Mouse (Mus musculus): Measurements from ENCODE around the gene Bpifa1. TPM values are rescaled to one million over a fixed set of nuclear protein-coding genes. Genes with fewer than 3 reads are reported as not detected.

Bpifa1 gene
- not detected in 2 replicates for polyA plus RNA-seq (2014; fragmentation: Nextera tagmentation; extraction: Ambion mirVana)

GRCm38 (mm10) chr2:154142580-154142979 lies at the start of gene Bpifa1:
TSS of gene Bpifa1 (plus strand) at chr2:154142880.
- H3K4me1 ChIP-seq (replicated peaks; ENCODE audit: control insufficient read depth, insufficient read depth, low read length), result no peaks in the 10 kb centered on the region
- ATAC-seq (ENCODE audit: low FRiP score), result no peak
- WGBS, result 83% methylated on average over 4 of the region's 4 CpGs
- no peak for DNase-seq (ENCODE audit: low spot score)
- H3K9me3 ChIP-seq (ENCODE audit: control insufficient read depth, low read length), result no peaks in the 10 kb centered on the region
- H3K36me3 ChIP-seq (replicated peaks; ENCODE audit: control insufficient read depth, insufficient read depth), result no peaks in the 10 kb centered on the region
- H3K27ac ChIP-seq, result no peak within 1 kb of the TSS
- H3K4me2 ChIP-seq (replicated peaks), result no peak within 1 kb of the TSS
- no peak within 1 kb of the TSS for H3K9ac ChIP-seq
- H3K4me3 ChIP-seq (replicated peaks; ENCODE audit: low read length), result no peak within 1 kb of the TSS
- no peaks in the 10 kb centered on the region for H3K27me3 ChIP-seq (ENCODE audit: control insufficient read depth, insufficient read depth, low read length)

- ATAC-seq (ENCODE audit: low FRiP score) (no peak), DNase-seq (ENCODE audit: low spot score) (no peak)
- H3K4me2 ChIP-seq (replicated peaks), result no peak overlapping the region
- H3K9ac ChIP-seq, result no peak overlapping the region
- H3K27ac ChIP-seq, result no peak overlapping the region
- H3K4me3 ChIP-seq (replicated peaks; ENCODE audit: low read length), result no peak overlapping the region
- no peaks in the 10 kb centered on the region for H3K27me3 ChIP-seq (ENCODE audit: control insufficient read depth, insufficient read depth, low read length)
- H3K4me1 ChIP-seq (replicated peaks; ENCODE audit: control insufficient read depth, insufficient read depth, low read length), result no peaks in the 10 kb centered on the region
- H3K36me3 ChIP-seq (replicated peaks; ENCODE audit: control insufficient read depth, insufficient read depth), result no peaks in the 10 kb centered on the region
- no peaks in the 10 kb centered on the region for H3K9me3 ChIP-seq (ENCODE audit: control insufficient read depth, low read length)
- WGBS, result 47% methylated on average over 1 of the region's 1 CpGs
Measured at GRCm38 (mm10) chr2:154097734-154098133, 44.9 kb upstream of the Bpifa1 start.

- Histone ChIP-seq H3K4me2 (replicated peaks) (no peak overlapping the region), H3K9me3 (ENCODE audit: control insufficient read depth, low read length) (no peaks in the 10 kb centered on the region), H3K36me3 (replicated peaks; ENCODE audit: control insufficient read depth, insufficient read depth) (no peaks in the 10 kb centered on the region), H3K27ac (no peak overlapping the region), H3K9ac (no peak overlapping the region), H3K27me3 (ENCODE audit: control insufficient read depth, insufficient read depth, low read length) (no peaks in the 10 kb centered on the region), H3K4me3 (replicated peaks; ENCODE audit: low read length) (no peak overlapping the region), H3K4me1 (replicated peaks; ENCODE audit: control insufficient read depth, insufficient read depth, low read length) (no peaks in the 10 kb centered on the region)
- 94% methylated on average over 3 of the region's 3 CpGs for WGBS
- DNase-seq (ENCODE audit: low spot score) (no peak), ATAC-seq (ENCODE audit: low FRiP score) (no peak)
Measured at GRCm38 (mm10) chr2:154117381-154117780, 25.3 kb upstream of the Bpifa1 start.

GRCm38 (mm10) chr2:154130120-154130519 lies 12.6 kb upstream of the Bpifa1 start, which contains the start of gene Bpifa3:
TSS of gene Bpifa3 (plus strand) at chr2:154130336.
- no peaks in the 10 kb centered on the region for H3K9me3 ChIP-seq (ENCODE audit: control insufficient read depth, low read length)
- no peaks in the 10 kb centered on the region for H3K36me3 ChIP-seq (replicated peaks; ENCODE audit: control insufficient read depth, insufficient read depth)
- no peak within 1 kb of the TSS for H3K9ac ChIP-seq
- H3K27ac ChIP-seq, result no peak within 1 kb of the TSS
- no peaks in the 10 kb centered on the region for H3K27me3 ChIP-seq (ENCODE audit: control insufficient read depth, insufficient read depth, low read length)
- no peak within 1 kb of the TSS for H3K4me3 ChIP-seq (replicated peaks; ENCODE audit: low read length)
- WGBS, result 56% methylated on average over 2 of the region's 2 CpGs
- ATAC-seq (ENCODE audit: low FRiP score) (no peak), DNase-seq (ENCODE audit: low spot score) (no peak)
- no peak within 1 kb of the TSS for H3K4me2 ChIP-seq (replicated peaks)
- no peaks in the 10 kb centered on the region for H3K4me1 ChIP-seq (replicated peaks; ENCODE audit: control insufficient read depth, insufficient read depth, low read length)

DNA sequence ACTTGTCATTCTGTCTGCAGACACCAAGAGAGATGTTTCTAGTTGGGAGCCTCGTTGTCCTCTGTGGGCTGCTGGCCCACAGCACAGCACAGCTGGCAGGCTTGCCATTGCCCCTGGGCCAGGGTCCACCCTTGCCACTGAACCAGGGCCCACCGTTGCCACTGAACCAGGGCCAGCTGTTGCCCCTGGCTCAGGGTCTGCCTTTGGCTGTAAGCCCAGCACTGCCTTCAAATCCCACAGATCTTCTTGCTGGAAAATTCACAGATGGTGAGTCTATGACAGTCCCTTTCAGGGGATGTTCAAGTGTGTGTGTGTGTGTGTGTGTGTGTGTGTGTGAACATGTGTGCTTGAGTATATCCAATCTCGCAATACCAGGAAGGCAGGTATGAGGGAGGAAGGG lies 1.1 kb downstream of the Bpifa1 start:
- DNase-seq (ENCODE audit: low spot score) (peak; percentile 47), ATAC-seq (ENCODE audit: low FRiP score) (no peak)
- H3K36me3 ChIP-seq (replicated peaks; ENCODE audit: control insufficient read depth, insufficient read depth), result no peaks in the 10 kb centered on the region
- no peak overlapping the region for H3K4me2 ChIP-seq (replicated peaks)
- no peaks in the 10 kb centered on the region for H3K27me3 ChIP-seq (ENCODE audit: control insufficient read depth, insufficient read depth, low read length)
- no peak overlapping the region for H3K4me3 ChIP-seq (replicated peaks; ENCODE audit: low read length)
- H3K9ac ChIP-seq, result no peak overlapping the region
- 64% methylated on average over 3 of the region's 3 CpGs for WGBS
- H3K9me3 ChIP-seq (ENCODE audit: control insufficient read depth, low read length), result no peaks in the 10 kb centered on the region
- H3K27ac ChIP-seq, result no peak overlapping the region
- no peaks in the 10 kb centered on the region for H3K4me1 ChIP-seq (replicated peaks; ENCODE audit: control insufficient read depth, insufficient read depth, low read length)

DNA sequence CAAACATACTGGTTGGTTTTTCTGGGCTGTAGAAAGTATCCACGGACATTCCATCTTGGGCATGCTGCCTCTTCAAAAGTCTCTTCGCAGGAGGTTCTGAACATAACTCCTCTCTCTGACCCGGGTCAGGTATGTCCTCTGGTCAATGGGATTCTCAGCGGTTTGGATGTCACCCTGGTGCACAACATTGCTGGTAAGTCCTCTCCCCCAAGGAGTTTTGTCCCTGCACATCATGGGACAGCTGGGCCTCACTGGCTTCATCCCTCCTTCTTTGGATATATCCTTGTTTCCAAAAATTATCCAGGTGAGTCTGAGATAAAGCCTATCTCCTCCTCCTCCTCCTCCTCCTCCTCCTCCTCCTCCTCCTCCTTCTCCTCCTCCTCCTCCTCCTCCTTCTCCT lies 4.8 kb downstream of the Bpifa1 start:
- DNase-seq (ENCODE audit: low spot score), result no peak
- ATAC-seq (ENCODE audit: low FRiP score), result no peak
- Histone ChIP-seq H3K4me2 (replicated peaks) (no peak overlapping the region), H3K4me1 (replicated peaks; ENCODE audit: control insufficient read depth, insufficient read depth, low read length) (no peaks in the 10 kb centered on the region), H3K27me3 (ENCODE audit: control insufficient read depth, insufficient read depth, low read length) (no peaks in the 10 kb centered on the region), H3K9me3 (ENCODE audit: control insufficient read depth, low read length) (no peaks in the 10 kb centered on the region), H3K4me3 (replicated peaks; ENCODE audit: low read length) (no peak overlapping the region), H3K27ac (no peak overlapping the region), H3K36me3 (replicated peaks; ENCODE audit: control insufficient read depth, insufficient read depth) (no peaks in the 10 kb centered on the region), H3K9ac (no peak overlapping the region)
- 79% methylated on average over 4 of the region's 4 CpGs for WGBS

DNA sequence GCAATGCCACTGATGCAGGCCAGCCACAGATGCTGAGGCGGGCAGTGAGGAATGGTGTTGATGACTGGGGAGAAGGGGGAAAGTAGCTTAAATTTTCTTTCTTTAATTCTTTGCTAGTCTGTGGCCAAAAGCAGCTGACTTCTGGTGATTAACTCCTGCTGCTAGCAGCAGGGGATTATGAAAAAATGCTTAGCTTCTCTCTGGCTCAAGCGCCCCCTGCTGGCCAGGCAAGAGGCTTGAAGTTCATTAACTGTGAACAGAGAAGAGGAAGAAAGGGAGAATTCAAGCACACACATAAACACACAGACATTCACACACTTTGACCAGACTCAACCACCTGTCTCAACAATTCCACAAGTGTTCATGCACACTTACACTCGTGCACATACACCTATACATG lies 15.8 kb downstream of the Bpifa1 start:
- WGBS, result 46% methylated on average over 3 of the region's 3 CpGs
- no peak for ATAC-seq (ENCODE audit: low FRiP score)

GRCm38 (mm10) chr2:154162307-154162706 lies 19.6 kb downstream of the Bpifa1 start, which contains the start of gene Bpifa5:
TSS of gene Bpifa5 (plus strand) at chr2:154162607.
- H3K36me3 ChIP-seq (replicated peaks; ENCODE audit: control insufficient read depth, insufficient read depth), result no peaks in the 10 kb centered on the region
- no peaks in the 10 kb centered on the region for H3K4me1 ChIP-seq (replicated peaks; ENCODE audit: control insufficient read depth, insufficient read depth, low read length)
- H3K9me3 ChIP-seq (ENCODE audit: control insufficient read depth, low read length), result no peaks in the 10 kb centered on the region
- no peak within 1 kb of the TSS for H3K27ac ChIP-seq
- H3K4me2 ChIP-seq (replicated peaks), result no peak within 1 kb of the TSS
- DNase-seq (ENCODE audit: low spot score) (no peak), ATAC-seq (ENCODE audit: low FRiP score) (no peak)
- H3K9ac ChIP-seq, result no peak within 1 kb of the TSS
- no peaks in the 10 kb centered on the region for H3K27me3 ChIP-seq (ENCODE audit: control insufficient read depth, insufficient read depth, low read length)
- H3K4me3 ChIP-seq (replicated peaks; ENCODE audit: low read length), result no peak within 1 kb of the TSS
- WGBS, result 89% methylated on average over 8 of the region's 8 CpGs

More for the DNA sequence above, 15.8 kb downstream of the Bpifa1 start:
- Histone ChIP-seq H3K36me3 (replicated peaks; ENCODE audit: control insufficient read depth, insufficient read depth) (no peaks in the 10 kb centered on the region), H3K9ac (no peak overlapping the region), H3K9me3 (ENCODE audit: control insufficient read depth, low read length) (no peaks in the 10 kb centered on the region), H3K27ac (no peak overlapping the region), H3K27me3 (ENCODE audit: control insufficient read depth, insufficient read depth, low read length) (no peaks in the 10 kb centered on the region), H3K4me1 (replicated peaks; ENCODE audit: control insufficient read depth, insufficient read depth, low read length) (no peaks in the 10 kb centered on the region), H3K4me2 (replicated peaks) (no peak overlapping the region), H3K4me3 (replicated peaks; ENCODE audit: low read length) (no peak overlapping the region)
- DNase-seq (ENCODE audit: low spot score), result peak; percentile 36

GRCm38 (mm10) chr2:154163306-154163705 lies 20.6 kb downstream of the Bpifa1 start:
- 92% methylated on average over 5 of the region's 5 CpGs for WGBS
- Histone ChIP-seq H3K4me1 (replicated peaks; ENCODE audit: control insufficient read depth, insufficient read depth, low read length) (no peaks in the 10 kb centered on the region), H3K9me3 (ENCODE audit: control insufficient read depth, low read length) (no peaks in the 10 kb centered on the region), H3K36me3 (replicated peaks; ENCODE audit: control insufficient read depth, insufficient read depth) (no peaks in the 10 kb centered on the region), H3K9ac (no peak overlapping the region), H3K4me2 (replicated peaks) (no peak overlapping the region), H3K4me3 (replicated peaks; ENCODE audit: low read length) (no peak overlapping the region), H3K27ac (no peak overlapping the region), H3K27me3 (ENCODE audit: control insufficient read depth, insufficient read depth, low read length) (no peaks in the 10 kb centered on the region)
- DNase-seq (ENCODE audit: low spot score) (no peak), ATAC-seq (ENCODE audit: low FRiP score) (no peak)

DNA sequence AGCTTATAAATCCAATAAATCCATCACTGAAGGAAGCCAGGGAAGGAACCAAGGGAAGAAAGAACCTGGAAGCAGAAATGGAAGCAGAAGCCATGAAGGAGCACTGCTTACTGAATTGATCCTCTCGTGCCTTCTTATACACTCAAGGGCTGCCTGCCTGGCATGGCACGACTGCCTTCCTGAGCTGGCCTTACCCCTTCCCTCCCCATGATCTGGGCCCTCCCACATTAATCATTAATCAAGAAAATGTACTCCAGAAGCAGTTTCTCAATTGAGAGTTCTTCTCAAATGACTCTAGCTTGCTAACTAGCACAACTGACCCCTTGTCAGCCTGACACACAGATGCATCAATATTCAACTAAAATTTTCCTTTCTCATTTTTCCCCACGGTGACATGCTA lies 26.5 kb downstream of the Bpifa1 start:
- DNase-seq (ENCODE audit: low spot score), result no peak
- no peaks in the 10 kb centered on the region for H3K36me3 ChIP-seq (replicated peaks; ENCODE audit: control insufficient read depth, insufficient read depth)
- H3K9me3 ChIP-seq (ENCODE audit: control insufficient read depth, low read length), result no peaks in the 10 kb centered on the region
- H3K9ac ChIP-seq, result no peak overlapping the region
- H3K4me3 ChIP-seq (replicated peaks; ENCODE audit: low read length), result no peak overlapping the region
- no peak for ATAC-seq (ENCODE audit: low FRiP score)
- H3K4me1 ChIP-seq (replicated peaks; ENCODE audit: control insufficient read depth, insufficient read depth, low read length), result no peaks in the 10 kb centered on the region
- no peak overlapping the region for H3K27ac ChIP-seq
- no peaks in the 10 kb centered on the region; the same call in 1 of the 2 replicates for H3K27me3 ChIP-seq (ENCODE audit: control insufficient read depth, insufficient read depth, low read length)
- H3K4me2 ChIP-seq (replicated peaks), result no peak overlapping the region
- 61% methylated on average over 3 of the region's 3 CpGs for WGBS
